Mouse (Mus musculus): ENCODE results near the gene Cct5. TPM values are rescaled to one million over a fixed set of nuclear protein-coding genes. Genes with fewer than 3 reads are reported as not detected.

Cct5 gene
- total RNA-seq, 2 experiments from 2014 or later, result 306 to 309 TPM

- DNase-seq, result no peak
- intact Hi-C loops (cut with DNase I), result no loop called here
Observed at GRCm38 (mm10) chr15:31568581-31568996, 33.0 kb downstream of the Cct5 start.

- intact Hi-C loops (cut with DNase I), result no loop called here
- no peak for DNase-seq
Observed at GRCm38 (mm10) chr15:31567431-31567830, 34.2 kb downstream of the Cct5 start.

GRCm38 (mm10) chr15:31565786-31566185 lies 35.8 kb downstream of the Cct5 start:
- intact Hi-C loops (cut with DNase I), result no loop called here
- no peak for DNase-seq

GRCm38 (mm10) chr15:31565184-31565583 lies 36.4 kb downstream of the Cct5 start, which contains the start of gene Cmbl:
TSS of gene Cmbl (plus strand) at chr15:31565389.
- DNase-seq, result no peak
- intact Hi-C loops (cut with DNase I), result no loop called here

- DNase-seq, result no peak
- intact Hi-C loops (cut with DNase I), result no loop called here
Observed at GRCm38 (mm10) chr15:31563577-31564546, 37.7 kb downstream of the Cct5 start.

GRCm38 (mm10) chr15:31562847-31563246 lies 38.8 kb downstream of the Cct5 start:
- intact Hi-C loops (cut with DNase I), result no loop called here
- no peak for DNase-seq

GRCm38 (mm10) chr15:31561976-31562375 lies 39.6 kb downstream of the Cct5 start:
- intact Hi-C loops (cut with DNase I), result no loop called here
- DNase-seq, result no peak

- intact Hi-C loops (cut with DNase I), result no loop called here
- DNase-seq, result no peak
Observed at GRCm38 (mm10) chr15:31561390-31561789, 40.2 kb downstream of the Cct5 start.

GRCm38 (mm10) chr15:31554855-31555254 lies 46.7 kb downstream of the Cct5 start:
- no peak for DNase-seq
- intact Hi-C loops (cut with DNase I), result no loop called here

- DNase-seq, result no peak
- intact Hi-C loops (cut with DNase I), result no loop called here
Observed at GRCm38 (mm10) chr15:31550381-31550780, 51.2 kb downstream of the Cct5 start.

GRCm38 (mm10) chr15:31547421-31547820 lies 54.2 kb downstream of the Cct5 start:
- no peak for DNase-seq
- intact Hi-C loops (cut with DNase I), result no loop called here

- no peak for DNase-seq
- intact Hi-C loops (cut with DNase I), result no loop called here
Observed at GRCm38 (mm10) chr15:31546291-31546690, 55.3 kb downstream of the Cct5 start.

GRCm38 (mm10) chr15:31545058-31545457 lies 56.5 kb downstream of the Cct5 start:
- no peak for DNase-seq
- intact Hi-C loops (cut with DNase I), result no loop called here

- no peak for DNase-seq
- intact Hi-C loops (cut with DNase I), result no loop called here
Observed at GRCm38 (mm10) chr15:31543246-31543645, 58.4 kb downstream of the Cct5 start.

GRCm38 (mm10) chr15:31542013-31542958 lies 59.3 kb downstream of the Cct5 start:
- no peak for DNase-seq
- intact Hi-C loops (cut with DNase I), result no loop called here

Other genes with a start within 250 kb of the Cct5 start
- gene Ankrd33b, start 234.1 kb downstream of the Cct5 start, total RNA-seq (2021), result 1 to 10 TPM; 1.2 to 1.3 TPM
- gene Ropn1l, start 148.1 kb downstream of the Cct5 start, total RNA-seq (2021), result 1 to 10 TPM in 1 of 2 experiments, under 1 TPM in 1; 0.77 to 1.1 TPM
- gene March6, start 70.8 kb downstream of the Cct5 start, total RNA-seq (2021), result 100 to 1,000 TPM; 200 to 210 TPM
- gene Cmbl, start 36.4 kb downstream of the Cct5 start, total RNA-seq (2021), result 1 to 10 TPM; 6.3 to 8.6 TPM
- 10 to 100 TPM; 11.4 to 13.0 TPM for gene Fam173b, start within 50 bp of the Cct5 start, total RNA-seq (2021)

Data from left cerebral cortex, postnatal 4 days (tissue).